Mouse (Mus musculus) kidney, postnatal 14 days (tissue): ENCODE data around the gene Zbp1.

ENCODE experiments used
- DNase-seq: peaks from one replicate; pipeline ENCODE4 v3.0.0; 2022; ENCODE audit warnings: mixed read lengths

Zbp1 gene

DNA sequence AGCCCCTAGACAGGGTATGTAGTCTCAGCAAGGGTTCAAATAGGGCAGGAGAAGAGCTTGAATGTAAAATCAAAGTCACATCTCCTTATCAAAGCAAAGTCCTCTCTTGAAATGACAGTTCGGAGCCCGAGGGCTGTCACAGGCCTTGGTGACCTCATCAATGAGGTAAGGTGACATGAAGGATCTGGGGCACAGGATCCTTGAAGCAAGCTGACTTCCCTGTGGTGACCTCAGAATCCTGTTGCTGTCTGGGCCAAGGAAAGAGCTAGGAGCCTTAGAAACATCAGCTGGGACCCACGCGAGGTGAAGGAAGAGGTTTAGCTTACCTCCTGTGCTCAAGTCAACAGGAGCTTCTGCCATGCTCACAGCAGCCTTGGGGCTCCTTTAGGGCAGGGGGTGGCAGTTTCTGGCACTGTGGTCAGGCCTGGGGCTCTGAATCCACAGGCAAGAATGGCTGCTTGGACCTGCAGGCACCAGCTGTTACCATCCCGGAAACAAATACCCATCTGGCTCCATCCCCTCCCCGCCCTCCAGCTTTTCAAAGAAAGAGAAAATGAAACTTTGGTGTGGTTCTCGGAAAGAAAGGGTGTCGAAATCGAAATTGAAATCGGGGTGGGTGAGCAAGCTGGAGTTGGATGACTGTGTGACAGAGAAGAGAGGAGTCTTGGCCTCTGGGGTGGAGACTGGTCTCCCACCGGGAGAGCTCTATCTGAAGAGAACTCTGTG, at the start of gene Zbp1:
Gene Zbp1 (minus strand): TSS at position 508 of the 726 bp plus-strand sequence.
- DNase-seq, result no peak

GRCm38 (mm10) chr2:173267562-173267961, 48.8 kb upstream of the Zbp1 start:
- DNase-seq, result no peak

DNA sequence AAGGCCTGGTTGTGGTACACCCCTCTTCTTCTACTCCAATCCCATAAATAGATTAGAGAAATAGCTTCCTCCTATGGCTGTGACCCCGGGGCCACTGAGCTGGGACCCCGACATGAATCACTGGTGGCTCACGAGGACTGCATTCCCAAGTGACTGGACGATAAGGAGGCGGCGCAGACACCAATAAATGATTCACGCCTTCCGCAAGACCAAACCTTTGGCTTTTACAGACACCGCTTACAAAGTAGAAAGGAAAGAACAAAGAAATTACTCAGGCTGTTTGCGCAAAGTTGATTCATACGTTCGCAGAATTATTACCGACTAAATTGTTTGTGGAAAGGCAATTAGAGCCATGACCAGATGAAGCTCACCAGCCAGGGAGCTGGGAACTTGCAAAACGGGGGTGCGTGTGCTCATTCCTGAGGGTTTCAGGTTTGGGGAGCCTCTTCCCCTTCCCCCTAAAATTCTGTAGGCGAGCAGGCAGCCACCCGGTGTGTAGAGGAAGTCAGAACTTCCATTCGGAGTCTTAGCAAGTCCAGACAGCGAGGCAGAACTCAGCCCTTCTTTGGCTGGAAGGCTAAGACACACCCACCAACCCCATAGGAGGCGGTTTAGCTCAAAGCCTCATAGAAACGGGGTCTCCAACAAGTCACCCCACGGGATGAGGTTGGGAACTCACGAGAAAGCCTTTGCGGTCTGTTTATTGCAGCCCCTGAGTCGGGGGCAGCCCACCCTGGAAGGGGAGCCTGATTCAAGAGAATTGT, 47.8 kb upstream of the Zbp1 start:
- DNase-seq, result no peak

- no peak for DNase-seq
These were observed 46.9 kb upstream of the Zbp1 start for GRCm38 (mm10) chr2:173265468-173266265.

GRCm38 (mm10) chr2:173264467-173265128, 45.9 kb upstream of the Zbp1 start:
- DNase-seq, result peak; percentile 87

DNA sequence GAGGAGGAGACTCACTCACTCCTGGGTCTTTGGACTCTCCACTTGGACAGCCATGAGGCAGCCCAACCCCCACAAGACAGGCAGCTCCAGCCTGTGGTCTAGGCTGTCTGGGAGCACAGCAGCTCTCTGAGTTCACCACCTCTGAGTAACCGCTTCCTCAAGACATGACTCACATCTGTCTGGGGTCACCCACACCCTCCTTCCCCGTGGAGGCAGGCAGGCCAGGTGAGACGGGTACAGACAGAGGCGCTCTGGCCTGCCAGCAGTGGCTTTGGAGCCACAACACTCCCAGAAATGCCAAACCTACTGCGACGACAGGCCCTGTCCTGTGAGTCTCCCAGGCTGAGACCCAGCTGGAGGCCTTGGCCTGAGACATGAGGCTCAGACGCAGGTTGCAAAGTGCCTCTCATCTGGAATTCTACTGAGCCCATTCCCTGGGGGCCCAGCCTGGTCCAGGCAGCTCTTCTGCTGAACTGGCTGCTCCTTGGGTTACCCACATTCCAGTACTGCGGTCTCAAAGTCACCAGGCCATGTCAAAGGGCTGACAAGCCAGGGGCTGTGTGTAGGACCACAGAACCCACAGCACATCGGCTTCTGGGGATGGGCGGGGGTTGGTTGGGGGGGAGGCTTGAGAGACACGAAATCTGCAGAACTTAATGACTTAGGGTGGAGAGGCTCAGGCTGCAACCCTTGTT, 45.1 kb upstream of the Zbp1 start:
- DNase-seq, result peak; percentile 76

DNA sequence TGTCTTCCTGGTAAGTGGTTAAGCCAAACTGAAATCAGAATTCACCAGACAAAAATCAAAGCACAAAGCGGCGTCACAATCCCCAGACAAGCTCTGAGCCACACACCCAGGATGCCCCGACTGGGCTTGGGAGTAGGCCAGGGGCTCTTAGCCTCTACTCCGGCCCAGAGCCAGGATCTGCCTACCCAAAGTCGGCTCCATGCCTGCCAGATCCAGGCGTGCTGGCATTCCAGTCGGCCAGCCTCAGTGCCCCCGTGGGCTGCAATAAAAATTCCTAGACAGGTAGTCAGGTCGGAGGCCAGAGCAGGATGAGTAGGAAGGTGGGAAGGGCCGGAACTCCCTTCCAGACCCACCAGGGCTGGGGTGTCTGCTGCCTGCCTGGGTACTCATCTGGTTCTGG, 42.8 kb upstream of the Zbp1 start:
- peak; percentile 71 for DNase-seq

DNA sequence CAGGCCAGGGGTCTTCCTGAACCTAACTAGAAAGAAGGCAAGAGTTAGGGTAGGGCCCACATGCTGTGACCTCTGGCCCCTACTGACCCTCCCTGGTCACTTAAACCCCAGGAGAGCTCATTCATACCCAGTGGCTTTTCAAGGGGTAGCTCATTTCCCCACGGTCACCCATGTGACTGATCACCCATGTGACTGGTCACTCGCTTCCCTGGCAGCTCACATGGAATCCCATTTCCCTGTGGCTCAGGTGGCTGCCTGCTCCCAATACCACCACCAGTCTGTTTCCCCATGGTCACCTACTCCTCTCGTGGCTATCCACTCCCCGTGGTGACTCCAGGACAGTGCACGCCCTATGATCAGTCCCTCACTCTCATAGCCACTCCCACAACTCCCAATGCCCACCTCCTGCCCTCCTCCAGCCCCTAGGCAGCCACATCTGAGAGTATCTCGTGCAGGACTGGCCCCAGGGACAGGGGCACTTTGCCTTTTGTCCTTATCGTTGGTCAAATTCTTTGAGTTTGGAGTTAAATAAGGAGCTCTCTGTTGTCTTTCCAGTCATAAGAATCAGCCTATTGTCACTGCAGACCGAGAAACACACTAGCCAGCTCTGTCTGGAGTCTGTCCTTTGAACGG, 39.9 kb upstream of the Zbp1 start:
- no peak for DNase-seq

GRCm38 (mm10) chr2:173257610-173258009, 38.9 kb upstream of the Zbp1 start:
- peak; percentile 89 for DNase-seq

DNA sequence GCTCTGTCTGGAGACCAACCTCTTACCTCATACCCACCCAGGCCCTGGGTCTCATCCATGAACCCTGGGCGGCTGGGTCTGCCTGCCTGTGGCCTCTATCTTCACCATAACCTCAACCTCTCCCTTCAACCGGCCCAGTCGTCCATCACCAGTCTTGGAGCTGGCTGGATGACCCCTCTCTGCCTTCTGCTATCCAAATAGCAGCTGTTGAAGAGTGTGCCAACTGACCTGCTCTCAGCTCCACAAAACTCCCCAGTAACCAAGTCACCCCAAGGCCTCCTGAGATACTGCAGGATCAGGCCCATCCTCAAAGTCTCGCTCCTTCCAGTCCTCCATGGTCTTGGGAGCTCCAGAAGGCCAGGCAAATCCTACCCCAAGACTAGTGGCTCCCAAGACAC, 37.8 kb upstream of the Zbp1 start:
- DNase-seq, result no peak

- DNase-seq, result no peak
These were observed 37.3 kb upstream of the Zbp1 start for GRCm38 (mm10) chr2:173255810-173256551.

- DNase-seq, result peak; percentile 80
These were observed 35.3 kb upstream of the Zbp1 start for GRCm38 (mm10) chr2:173253761-173254662.

GRCm38 (mm10) chr2:173251675-173252074, 33.0 kb upstream of the Zbp1 start:
- peak; percentile 53 for DNase-seq

DNA sequence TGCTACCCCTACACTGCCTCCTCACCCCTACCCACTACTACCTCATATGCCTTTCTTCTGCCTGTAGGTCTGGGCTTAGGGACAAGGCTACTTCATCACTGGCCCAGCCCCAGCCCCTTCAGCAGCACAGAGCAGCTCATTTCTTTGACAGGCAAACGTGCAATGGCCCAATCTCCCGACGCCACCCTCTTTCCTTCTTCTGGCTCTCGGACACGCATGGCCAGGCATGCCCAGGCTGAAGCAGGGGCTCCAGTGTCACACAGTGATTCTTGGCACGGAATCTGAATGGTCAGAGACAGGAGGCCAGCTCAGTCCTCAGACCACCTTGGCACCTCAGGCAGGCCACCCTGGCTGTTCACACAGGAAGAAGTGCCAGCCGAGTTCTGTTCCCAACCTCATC, 32.4 kb upstream of the Zbp1 start:
- DNase-seq, result peak; percentile 65

DNA sequence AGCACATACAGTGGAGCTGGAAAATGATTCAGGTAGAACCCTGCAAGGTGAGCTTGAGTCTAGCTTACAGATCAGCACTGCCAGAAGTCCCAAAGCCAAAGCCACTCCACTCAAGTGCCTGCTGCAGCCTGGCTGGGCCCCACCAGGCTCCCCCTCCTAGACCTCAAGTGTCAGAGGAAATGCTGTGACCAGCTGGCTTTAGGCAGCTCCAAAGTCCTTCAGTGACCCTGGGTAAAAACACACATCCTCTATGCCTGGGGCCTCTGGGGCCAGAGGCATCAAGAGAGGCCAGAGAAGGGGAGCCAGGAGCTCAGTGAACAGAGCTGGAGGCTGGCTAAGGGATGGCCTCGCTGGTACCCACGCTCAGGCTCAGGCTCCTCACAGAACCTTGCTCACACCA, 31.7 kb upstream of the Zbp1 start:
- no peak for DNase-seq

GRCm38 (mm10) chr2:173249965-173250364, 31.2 kb upstream of the Zbp1 start:
- DNase-seq, result no peak

- DNase-seq, result no peak
These were observed 30.7 kb upstream of the Zbp1 start for GRCm38 (mm10) chr2:173249386-173249785.

- no peak for DNase-seq
These were observed 30.1 kb upstream of the Zbp1 start for GRCm38 (mm10) chr2:173248822-173249221.

DNA sequence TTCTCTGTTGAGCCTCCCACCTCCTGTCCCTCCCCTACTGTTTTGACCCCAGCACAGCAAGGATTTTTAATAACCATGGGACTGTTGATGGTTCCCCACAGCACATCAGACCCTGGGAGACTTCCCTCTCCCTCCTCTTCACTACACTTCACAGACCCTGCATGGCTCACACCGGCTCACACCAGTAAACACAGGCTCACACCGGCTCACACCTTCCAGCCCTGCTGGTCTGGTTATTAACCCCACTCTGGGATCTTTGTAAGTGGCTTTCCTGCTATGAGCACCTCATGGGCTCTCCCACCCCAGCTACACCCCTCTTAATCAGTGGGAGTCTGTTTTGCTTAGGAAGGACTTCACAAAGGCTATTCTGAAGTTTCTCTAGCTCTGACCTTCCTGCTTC, 29.2 kb upstream of the Zbp1 start:
- DNase-seq, result peak; percentile 67

- no peak for DNase-seq
These were observed 28.5 kb upstream of the Zbp1 start for GRCm38 (mm10) chr2:173247197-173247596.
